Mouse (Mus musculus): ENCODE measurements around the gene Erc1.

DNA sequence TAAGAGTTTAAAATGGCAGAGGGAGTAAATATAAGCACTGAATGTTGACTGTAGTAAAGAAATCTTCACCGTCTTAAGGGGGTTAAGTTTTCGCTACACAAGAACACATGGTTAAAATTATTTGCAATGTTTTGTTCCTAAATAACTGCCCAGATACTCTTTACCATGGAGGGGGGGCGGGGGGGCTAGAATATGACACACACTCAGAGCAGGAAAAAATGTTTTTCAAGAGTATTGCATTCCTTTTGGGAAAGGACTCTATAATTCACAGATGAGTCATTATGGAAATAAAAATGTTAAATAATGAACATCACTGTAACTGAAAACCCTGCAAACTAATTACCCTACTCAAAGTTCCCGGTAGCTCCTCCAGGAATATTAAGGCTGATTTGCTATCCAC lies 32.5 kb downstream of the Erc1 start:
- no peak for TF ChIP-seq EP300 (IDR thresholded peaks at IDR 0.05; ENCODE audit: low read depth)
- TF ChIP-seq CTCF (IDR thresholded peaks at IDR 0.05; ENCODE audit: low read depth), result no peak

Data from liver, embryonic 14.5 days (tissue).